Mouse (Mus musculus) E14TG2a.4 (cell line): Measurements from ENCODE around the gene Rchy1.
"Not testable (repeated sequence)": the region's sequence is repeated elsewhere in the genome, so short reads cannot be mapped to it uniquely, and the experiment has no call there.

Source experiments
- H3K27me3 ChIP-seq: 2 replicates; pipeline ENCODE4 v1.6.1; 2014; ENCODE audit warnings: low read length, control low read depth; ENCODE audit not compliant: insufficient read depth
- H3K36me3 ChIP-seq: 2 replicates; pipeline ENCODE4 v1.6.1; 2014; ENCODE audit warnings: low read length, control low read depth; ENCODE audit not compliant: insufficient read depth
- H3K4me1 ChIP-seq: replicated peaks from 2 replicates; pipeline ENCODE4 v1.6.1; 2014; ENCODE audit warnings: low read depth, low read length, control low read depth
- H3K4me3 ChIP-seq: replicated peaks from 2 replicates; pipeline ENCODE4 v1.5.1; 2014; ENCODE audit warnings: mild to moderate bottlenecking, low read length
- H3K9me3 ChIP-seq: 2 replicates; pipeline ENCODE4 v1.6.1; 2014; ENCODE audit warnings: low read length, control low read depth
- CTCF ChIP-seq: conservative IDR thresholded peaks from 2 replicates; pipeline ENCODE4 v1.5.1; 2014; ENCODE audit warnings: low read length
- NANOG ChIP-seq: IDR thresholded peaks from 2 replicates; pipeline ENCODE4 v1.6.1; 2014; ENCODE audit warnings: borderline replicate concordance, low read length, mixed read lengths
- POU5F1 ChIP-seq: IDR thresholded peaks from 2 replicates; pipeline ENCODE4 v1.6.1; 2014; ENCODE audit warnings: low read length, borderline replicate concordance

Gene Rchy1

DNA sequence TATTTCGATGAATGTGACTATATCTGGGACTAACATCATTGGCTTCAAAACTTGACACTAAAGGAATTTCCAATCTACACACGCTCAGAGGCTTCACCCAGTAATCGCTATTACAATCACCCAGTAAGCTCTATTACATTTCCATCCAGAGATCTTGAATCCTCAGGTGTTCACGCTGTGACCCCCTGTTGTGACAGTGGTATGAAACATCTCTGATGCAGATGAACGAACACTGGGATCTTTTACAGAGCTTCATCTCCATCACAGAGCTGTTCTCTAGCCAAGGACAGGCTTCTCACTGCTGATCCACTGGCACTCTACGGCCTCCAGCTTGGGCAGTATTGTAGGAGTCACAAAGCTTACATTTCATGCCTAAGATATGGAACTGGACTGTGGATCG, 13.4 kb downstream of the Rchy1 start:
- Histone ChIP-seq H3K27me3 (peaks cover 4% of the 10 kb centered on the region; the same call in 1 of the 2 replicates), H3K9me3 (no peaks in the 10 kb centered on the region), H3K36me3 (peaks cover 77% of the 10 kb centered on the region), H3K4me1 (peaks cover 52% of the 10 kb centered on the region), H3K4me3 (no peak overlapping the region)
- no peak for TF ChIP-seq POU5F1
- peak; percentile 94 for TF ChIP-seq NANOG

DNA sequence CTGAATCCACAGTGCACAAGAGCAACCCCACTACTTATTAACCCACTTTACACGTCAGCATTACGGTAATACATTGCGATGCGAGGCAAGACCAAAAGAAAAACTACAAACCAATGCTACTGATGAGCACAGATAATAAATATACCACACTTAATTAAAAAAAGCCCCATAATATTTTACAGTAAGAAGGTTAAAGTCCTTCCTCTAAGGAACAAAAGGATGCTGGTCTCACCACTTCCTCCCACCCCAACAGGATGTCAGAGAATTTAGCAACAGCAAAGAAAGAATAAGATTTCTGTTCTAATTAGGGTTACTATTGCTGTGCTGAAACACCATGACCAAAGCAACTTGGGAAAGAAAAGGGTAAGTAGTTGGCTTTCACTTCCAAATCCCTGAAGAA, 15.9 kb downstream of the Rchy1 start:
- Histone ChIP-seq H3K9me3 (no peaks in the 10 kb centered on the region), H3K36me3 (peaks cover 61% of the 10 kb centered on the region), H3K4me3 (no peak overlapping the region), H3K4me1 (peaks cover 60% of the 10 kb centered on the region), H3K27me3 (peaks cover 16% of the 10 kb centered on the region; the same call in 1 of the 2 replicates)
- TF ChIP-seq CTCF (no peak), POU5F1 (no peak), NANOG (no peak)

DNA sequence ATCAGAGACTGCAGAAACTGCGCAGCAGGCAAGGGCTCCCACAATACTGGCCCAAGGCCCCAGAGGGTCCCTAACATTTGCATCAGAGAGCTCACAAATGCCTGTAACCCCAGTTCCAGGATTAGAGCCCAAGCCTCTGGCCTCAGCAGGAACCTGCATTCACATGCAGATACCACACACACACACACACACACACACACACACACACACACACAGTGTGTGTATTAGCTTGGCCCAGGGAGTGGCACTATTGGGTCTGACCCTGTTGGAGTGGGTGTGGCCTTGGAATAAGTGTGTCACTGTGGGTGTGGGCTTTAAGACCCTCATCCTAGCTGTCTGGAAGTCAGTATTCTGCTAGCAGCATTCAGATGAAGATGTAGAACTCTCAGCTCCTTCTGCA, 17.3 kb downstream of the Rchy1 start:
- peaks cover 47% of the 10 kb centered on the region for H3K36me3 ChIP-seq
- H3K9me3 ChIP-seq, H3K4me3 ChIP-seq: not testable (repeated sequence)
- H3K4me1 ChIP-seq, result peaks cover 60% of the 10 kb centered on the region
- H3K27me3 ChIP-seq, result peaks cover 16% of the 10 kb centered on the region; the same call in 1 of the 2 replicates
- TF ChIP-seq NANOG (peak; percentile 40; the same call in 1 of the 2 replicates), POU5F1 (peak; percentile 65; the same call in 1 of the 2 replicates)

DNA sequence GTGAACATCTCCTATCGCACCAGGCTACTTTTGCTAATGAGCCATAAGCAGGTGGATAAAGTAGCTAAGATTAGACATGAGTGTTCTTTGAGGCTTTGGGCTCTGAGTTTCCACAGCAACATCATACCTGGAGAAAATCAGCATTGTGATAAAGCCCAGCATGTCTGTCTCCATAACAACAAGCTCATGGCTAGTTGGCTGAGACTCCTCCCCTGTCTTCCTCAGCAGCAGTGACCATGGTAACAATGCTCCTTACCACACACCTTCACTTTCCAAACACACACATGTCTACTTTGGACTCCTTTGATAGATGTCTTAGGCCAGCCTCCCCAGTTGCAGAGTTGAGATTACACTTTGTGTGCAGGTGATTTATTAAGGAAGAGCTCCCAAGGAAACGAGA, 49.6 kb downstream of the Rchy1 start:
- Histone ChIP-seq H3K9me3 (no peaks in the 10 kb centered on the region), H3K4me1 (no peaks in the 10 kb centered on the region), H3K36me3 (no peaks in the 10 kb centered on the region), H3K27me3 (no peaks in the 10 kb centered on the region), H3K4me3 (no peak overlapping the region)
- TF ChIP-seq CTCF (no peak), POU5F1 (no peak), NANOG (no peak)

DNA sequence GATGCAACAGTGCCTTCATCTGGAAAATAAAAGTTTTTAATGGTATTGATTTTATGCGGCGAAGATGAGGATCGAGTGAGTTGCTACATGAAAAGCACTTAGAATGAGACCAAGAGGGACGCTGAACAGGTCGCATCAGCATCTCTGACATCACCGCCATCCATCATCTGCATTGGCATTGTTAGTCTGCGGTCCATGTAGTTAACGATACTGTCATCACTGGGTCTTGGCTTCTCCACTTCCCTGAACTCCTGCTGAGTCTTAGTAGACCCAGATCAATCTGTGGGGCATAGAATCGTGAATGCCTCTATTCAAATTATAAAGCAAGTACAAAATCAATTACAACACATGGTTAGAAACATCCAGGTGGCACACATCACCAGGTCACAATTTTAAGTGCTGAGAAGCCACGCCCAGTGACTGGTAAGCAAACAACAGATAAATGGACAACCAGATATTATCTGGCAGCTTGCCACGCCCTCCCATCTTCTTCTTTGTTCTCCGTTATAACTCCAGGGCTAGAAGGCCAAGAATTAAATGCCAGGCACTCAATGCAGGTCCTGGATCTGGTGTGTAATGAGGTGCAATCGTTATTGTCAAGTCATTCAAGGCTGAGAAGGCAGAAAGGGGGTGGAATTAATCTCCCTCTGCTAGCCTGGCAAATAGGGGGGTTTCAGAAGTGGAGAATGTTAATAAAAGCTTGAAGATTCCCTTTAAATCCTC, 51.3 kb downstream of the Rchy1 start:
- TF ChIP-seq CTCF (no peak), POU5F1 (no peak), NANOG (no peak)
- Histone ChIP-seq H3K9me3 (no peaks in the 10 kb centered on the region), H3K36me3 (no peaks in the 10 kb centered on the region), H3K27me3 (no peaks in the 10 kb centered on the region), H3K4me3 (no peak overlapping the region), H3K4me1 (no peaks in the 10 kb centered on the region)

DNA sequence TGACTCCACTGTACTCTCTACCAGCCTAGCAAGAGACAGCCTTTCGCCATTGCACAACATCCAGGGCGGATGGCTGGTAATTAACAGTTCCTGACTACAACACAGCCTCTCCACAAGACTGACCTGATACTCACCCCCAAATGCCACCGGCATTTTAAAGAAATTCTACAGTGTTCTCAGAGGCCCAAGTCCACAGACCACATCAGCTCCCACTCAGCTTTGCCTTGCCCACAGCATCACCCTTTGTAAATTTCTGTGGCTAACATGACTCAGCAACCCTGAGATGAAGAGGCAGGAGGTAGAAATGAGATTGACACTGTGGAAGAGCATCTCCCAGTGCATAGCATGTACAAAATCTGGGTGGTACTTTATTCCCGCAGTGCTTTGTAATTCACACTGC, 52.3 kb downstream of the Rchy1 start:
- no peaks in the 10 kb centered on the region for H3K36me3 ChIP-seq
- no peaks in the 10 kb centered on the region for H3K4me1 ChIP-seq
- H3K9me3 ChIP-seq, result no peaks in the 10 kb centered on the region

DNA sequence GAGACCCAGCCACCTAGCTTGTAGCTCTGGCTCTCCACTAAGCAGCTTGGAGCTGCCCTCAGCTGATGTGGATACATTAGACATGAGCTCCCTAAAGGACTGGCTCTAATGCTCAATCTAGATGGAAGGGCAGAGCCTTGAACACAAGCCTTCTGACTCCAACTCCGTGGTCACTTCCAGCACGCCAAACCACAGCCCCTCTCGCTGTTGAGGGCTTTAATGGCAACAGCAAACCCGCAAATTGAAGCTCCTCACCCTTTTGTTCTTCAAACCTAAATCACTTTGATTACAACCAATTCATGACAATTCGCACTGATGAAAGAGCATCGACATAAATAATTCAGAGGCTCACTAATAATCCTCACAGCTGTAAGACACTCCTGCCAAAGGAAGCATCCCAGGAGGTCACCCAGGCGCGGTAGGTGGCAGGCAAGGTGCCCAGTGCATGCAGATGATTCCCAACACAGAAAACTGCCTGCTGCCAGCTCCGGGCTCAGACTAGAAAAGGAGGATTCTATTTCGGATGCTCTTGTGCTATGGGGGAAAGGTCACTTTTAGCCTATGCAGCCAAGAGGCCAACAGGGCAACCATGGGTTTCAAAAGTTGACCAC, 53.8 kb downstream of the Rchy1 start:
- H3K4me3 ChIP-seq, result no peak overlapping the region
- no peaks in the 10 kb centered on the region for H3K36me3 ChIP-seq
- no peaks in the 10 kb centered on the region for H3K27me3 ChIP-seq
- TF ChIP-seq NANOG (no peak), POU5F1 (no peak)
- no peaks in the 10 kb centered on the region for H3K4me1 ChIP-seq
- no peaks in the 10 kb centered on the region for H3K9me3 ChIP-seq

More for the DNA sequence above, 52.3 kb downstream of the Rchy1 start:
- TF ChIP-seq POU5F1 (no peak), NANOG (no peak), CTCF (no peak)
- no peak overlapping the region for H3K4me3 ChIP-seq
- H3K27me3 ChIP-seq, result no peaks in the 10 kb centered on the region
